Mouse (Mus musculus) liver, embryonic 14.5 days (tissue): ENCODE results near the gene Ppp3r1. TPM values are rescaled to one million over a fixed set of nuclear protein-coding genes. Genes with fewer than 3 reads are reported as not detected.

Experiments used
- ATAC-seq: fragments of 200-750 bp; cut with Nextera tagmentation; 2 replicates; pipeline ENCODE4 v1.8.0; 2017; ENCODE audit warnings: moderate number of reproducible peaks, mild to moderate bottlenecking, moderate library complexity; ENCODE audit not compliant: insufficient read depth
- DNase-seq, 3 experiments: peaks; one replicate each; pipeline ENCODE4 v3.0.0-alpha.2; 2012 to 2013; ENCODE audit warnings: low read depth in 3 of 3, low spot score in 3 of 3
- H3K27ac ChIP-seq: fragments of 300-500 bp; sonication (generic); 2 replicates; pipeline ENCODE4 v1.5.1; 2014; ENCODE audit warnings: moderate library complexity, mild to moderate bottlenecking, control low read depth, inconsistent platforms
- H3K27me3 ChIP-seq: fragments of 300-500 bp; sonication (generic); 2 replicates; pipeline ENCODE4 v1.6.1; 2014; ENCODE audit warnings: mild to moderate bottlenecking, low read length, moderate library complexity; ENCODE audit not compliant: control insufficient read depth, insufficient read depth
- H3K36me3 ChIP-seq: fragments of 300-500 bp; sonication (generic); replicated peaks from 2 replicates; pipeline ENCODE4 v1.6.1; 2014; ENCODE audit warnings: low read depth; ENCODE audit not compliant: control insufficient read depth, insufficient read depth
- H3K4me1 ChIP-seq, 2 experiments: fragments of 200-500 bp in 1 of 2; fragments of 300-500 bp in 1 of 2; sonication (generic) in 1 of 2; replicated peaks; 2 replicates each; pipeline ENCODE4 v1.6.1; 2012 to 2014; ENCODE audit warnings: antibody characterized with exemption in 1 of 2, inconsistent platforms in 1 of 2, low read length in 1 of 2; ENCODE audit not compliant: control insufficient read depth in 2 of 2, insufficient read depth in 2 of 2
- H3K4me2 ChIP-seq: fragments of 300-500 bp; sonication (generic); 2 replicates; pipeline ENCODE4 v1.6.1; 2014; ENCODE audit warnings: low read depth, mild to moderate bottlenecking, control low read depth, moderate library complexity
- H3K4me3 ChIP-seq, 2 experiments: fragments of 200-500 bp in 1 of 2; fragments of 300-500 bp in 1 of 2; sonication (generic) in 1 of 2; 2 replicates each; pipeline ENCODE4 v1.5.1; 2012 to 2014; ENCODE audit warnings: low read depth in 2 of 2, low read length in 2 of 2, mild to moderate bottlenecking in 2 of 2, control low read depth in 1 of 2, inconsistent platforms in 1 of 2, moderate library complexity in 1 of 2; ENCODE audit not compliant: insufficient read depth in 1 of 2
- H3K9ac ChIP-seq: fragments of 300-500 bp; sonication (generic); replicated peaks from 2 replicates; pipeline ENCODE4 v1.6.1; 2014; ENCODE audit warnings: mild to moderate bottlenecking, control low read depth, moderate library complexity
- H3K9me3 ChIP-seq: fragments of 300-500 bp; sonication (generic); 2 replicates; pipeline ENCODE4 v1.6.1; 2016; ENCODE audit warnings: low read length, mixed read lengths; ENCODE audit not compliant: control insufficient read depth
- CTCF ChIP-seq: IDR thresholded peaks from 2 replicates; pipeline ENCODE4 v1.5.1; 2016; ENCODE audit warnings: antibody characterized with exemption, low read depth, control low read depth
- EP300 ChIP-seq: IDR thresholded peaks from 2 replicates; pipeline ENCODE4 v1.6.1; 2016; ENCODE audit warnings: antibody characterized with exemption, low read depth
- WGBS: fragments of 180-500 bp; shearing (Covaris S2); extraction: QIAGEN DNeasy Blood & Tissue Kit; methylation state at CpG from one replicate; pipeline ENCODE4 v1.1.7; 2014; ENCODE audit not compliant: insufficient replicate concordance; 5-methylcytosine and 5-hydroxymethylcytosine counted together
- polyA plus RNA-seq, 2 experiments: library from polyadenylated mRNA; depleted of rRNA in 1 of 2; stranded (reverse) in 1 of 2; unstranded in 1 of 2; fragments of >200 nt; fragmentation: Nextera tagmentation in 1 of 2; extraction: Ambion mirVana in 1 of 2; gene quantifications; 2 replicates each; pipeline versions ENCODE4 v1.2.1 to v1.2.3; 2012 to 2014

The Ppp3r1 gene
- polyA plus RNA-seq, 2 experiments, result 15.0 to 23.9 TPM

DNA sequence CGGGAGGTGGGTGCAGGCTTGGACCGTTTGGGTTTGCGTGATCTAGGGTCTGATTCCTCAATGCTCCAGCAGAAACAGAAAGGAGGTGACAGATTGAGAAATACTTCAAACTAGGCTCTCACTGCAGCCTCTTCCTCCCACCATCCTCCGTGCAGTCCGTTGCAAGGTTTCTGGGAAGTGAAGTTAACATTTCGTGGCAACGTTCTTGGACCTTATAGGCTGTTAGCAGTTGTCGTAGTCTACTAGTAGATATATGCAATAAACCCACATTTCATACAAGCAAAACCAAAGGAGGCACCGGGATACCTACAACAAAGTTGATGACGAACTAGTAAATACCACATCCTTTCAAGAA is 53.1 kb downstream of the Ppp3r1 start:
- H3K4me1 ChIP-seq, result peaks cover 10 to 15% of the 10 kb centered on the region in 2 experiments
- H3K4me3 ChIP-seq, result peak overlapping the region; percentile 92 to 98
- H3K27ac ChIP-seq, result peak overlapping the region; percentile 64
- TF ChIP-seq CTCF (no peak), EP300 (no peak)
- H3K9me3 ChIP-seq, result no peaks in the 10 kb centered on the region
- DNase-seq (peak in 1 of 3 experiments; percentile 14), ATAC-seq (peak; percentile 2)
- H3K4me2 ChIP-seq, result peak overlapping the region; percentile 89
- peak overlapping the region; percentile 85 for H3K9ac ChIP-seq
- 1% methylated on average over 10 of the region's 10 CpGs for WGBS
- H3K36me3 ChIP-seq, result peaks cover 11% of the 10 kb centered on the region
- no peaks in the 10 kb centered on the region for H3K27me3 ChIP-seq

DNA sequence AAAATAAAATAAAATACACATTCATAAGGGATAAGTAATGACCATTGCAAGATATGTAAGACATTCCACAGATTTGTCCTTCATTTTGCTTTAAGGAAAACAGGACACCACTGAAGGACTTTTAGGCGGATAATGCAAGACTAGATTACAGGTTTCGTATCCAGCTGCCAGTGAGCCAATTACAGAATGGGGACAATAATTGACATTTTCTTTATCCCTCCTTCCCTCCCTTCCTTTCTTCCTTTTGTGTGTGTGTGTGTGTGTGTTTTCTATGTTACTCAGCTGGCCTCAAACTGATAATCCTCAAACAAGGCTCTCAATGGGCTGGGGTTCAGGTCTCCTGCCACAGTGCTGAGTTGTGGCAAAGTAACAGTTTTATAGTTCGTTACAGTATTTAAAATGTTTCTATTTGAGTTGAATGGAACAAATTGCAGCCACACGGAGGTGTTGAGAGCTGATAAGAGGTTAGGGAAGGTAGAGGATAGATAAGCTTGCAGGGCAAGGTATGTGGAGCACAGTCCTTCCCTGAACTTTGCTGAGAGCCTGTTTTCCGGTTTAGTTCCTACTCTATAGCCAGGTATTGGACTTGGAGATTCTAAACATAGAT is 53.9 kb downstream of the Ppp3r1 start:
- Histone ChIP-seq H3K4me1 (peaks cover 10 to 15% of the 10 kb centered on the region in 2 experiments), H3K4me3 (peak overlapping the region; percentile 92 to 98), H3K27me3 (no peaks in the 10 kb centered on the region), H3K36me3 (peaks cover 8% of the 10 kb centered on the region), H3K27ac (peak overlapping the region; percentile 26), H3K9ac (peak overlapping the region; percentile 85), H3K9me3 (no peaks in the 10 kb centered on the region), H3K4me2 (peak overlapping the region; percentile 89)
- TF ChIP-seq EP300 (peak; percentile 61), CTCF (no peak)
- 9% methylated on average over 5 of the region's 5 CpGs for WGBS
- DNase-seq (peak; percentile 27 to 41 (median 31)), ATAC-seq (peak; percentile 11; the same call in 1 of the 2 replicates)

DNA sequence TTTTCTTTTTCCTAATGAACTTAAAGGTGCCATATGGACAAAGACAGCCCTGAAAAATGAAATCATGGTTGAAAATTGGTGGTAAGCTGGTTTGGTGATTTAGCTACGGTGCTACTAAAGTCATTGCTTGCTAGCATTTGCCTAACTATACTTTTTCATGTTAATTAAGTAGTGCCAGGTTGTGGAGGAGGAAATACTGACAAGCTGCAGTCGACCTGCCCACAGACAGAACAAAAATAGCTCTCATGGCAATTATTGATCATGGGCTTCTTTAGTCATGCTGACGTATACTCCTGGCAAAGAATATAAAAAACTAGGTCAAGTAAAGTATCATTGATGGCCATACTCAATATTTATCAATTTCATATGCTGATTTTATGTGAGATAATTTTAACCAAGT is 56.4 kb downstream of the Ppp3r1 start:
- no peak overlapping the region for H3K27ac ChIP-seq
- DNase-seq (no peak), ATAC-seq (no peak)
- no peak overlapping the region for H3K9ac ChIP-seq
- no peak overlapping the region for H3K4me2 ChIP-seq
- TF ChIP-seq EP300 (no peak), CTCF (no peak)
- H3K36me3 ChIP-seq, result no peaks in the 10 kb centered on the region
- no peak overlapping the region for H3K4me3 ChIP-seq
- no peaks in the 10 kb centered on the region for H3K9me3 ChIP-seq
- WGBS, result 62% methylated on average over 3 of the region's 3 CpGs
- H3K4me1 ChIP-seq, result peaks cover 6 to 12% of the 10 kb centered on the region in 2 experiments
- no peaks in the 10 kb centered on the region for H3K27me3 ChIP-seq

DNA sequence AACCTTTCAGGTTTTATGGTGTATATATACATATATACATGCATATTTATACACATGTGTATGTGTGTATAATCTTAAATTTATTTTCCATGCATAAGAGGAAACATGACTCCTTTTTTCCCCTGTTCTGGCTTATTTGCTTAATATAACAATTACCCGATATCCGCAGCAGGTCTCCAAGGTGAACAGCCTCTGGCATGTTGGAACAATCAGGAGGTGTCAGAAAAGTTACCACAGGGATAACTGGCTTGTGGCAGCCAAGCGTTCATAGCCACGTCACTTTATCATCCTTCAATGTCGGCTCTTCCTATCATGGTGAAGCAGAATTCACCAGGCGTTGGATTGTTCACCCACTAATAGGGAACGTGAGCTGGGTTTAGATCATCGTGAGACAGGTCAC is 62.1 kb downstream of the Ppp3r1 start:
- Histone ChIP-seq H3K9ac (no peak overlapping the region), H3K9me3 (no peaks in the 10 kb centered on the region), H3K4me1 (no peaks in the 10 kb centered on the region), H3K27ac (no peak overlapping the region), H3K27me3 (no peaks in the 10 kb centered on the region), H3K4me2 (no peak overlapping the region), H3K36me3 (peaks cover 6% of the 10 kb centered on the region), H3K4me3 (no peak overlapping the region)
- DNase-seq, result no peak
- WGBS, result 77% methylated on average over 8 of the region's 8 CpGs
- no peak for ATAC-seq
- TF ChIP-seq CTCF, result no peak
- TF ChIP-seq EP300, result no peak

DNA sequence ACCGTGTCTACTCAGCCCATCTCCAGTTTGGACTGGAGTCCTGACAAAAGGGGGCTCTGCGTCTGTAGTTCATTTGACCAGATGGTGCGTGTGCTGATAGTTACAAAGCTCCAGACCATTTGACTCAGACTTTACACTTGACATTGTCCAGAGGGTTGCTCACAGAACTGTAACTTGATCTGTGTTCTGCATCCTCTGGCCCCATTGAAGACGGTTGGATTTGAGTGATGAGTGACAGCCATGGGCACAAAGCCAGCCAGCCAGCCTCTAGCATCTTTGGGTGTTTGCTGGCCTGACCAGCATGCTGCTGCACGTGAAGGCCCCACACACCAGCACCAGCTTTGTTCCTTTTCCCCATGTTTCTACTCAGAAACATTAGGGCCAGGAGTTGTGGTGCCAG is 73.7 kb downstream of the Ppp3r1 start:
- no peak overlapping the region for H3K9ac ChIP-seq
- H3K9me3 ChIP-seq, result no peaks in the 10 kb centered on the region
- H3K4me2 ChIP-seq, result no peak overlapping the region
- no peak for ATAC-seq
- H3K27ac ChIP-seq, result no peak overlapping the region
- H3K4me1 ChIP-seq, result peaks cover 0 to 12% of the 10 kb centered on the region in 2 experiments; a peak in 2 of 4 replicates
- peaks cover 7% of the 10 kb centered on the region; the same call in 1 of the 2 replicates for H3K36me3 ChIP-seq
- no peak for DNase-seq
- 78% methylated on average over 5 of the region's 5 CpGs for WGBS
- no peak overlapping the region for H3K4me3 ChIP-seq
- TF ChIP-seq EP300 (no peak), CTCF (no peak)
- H3K27me3 ChIP-seq, result no peaks in the 10 kb centered on the region
